Mouse (Mus musculus): ENCODE data around the gene Pcsk7.

DNA sequence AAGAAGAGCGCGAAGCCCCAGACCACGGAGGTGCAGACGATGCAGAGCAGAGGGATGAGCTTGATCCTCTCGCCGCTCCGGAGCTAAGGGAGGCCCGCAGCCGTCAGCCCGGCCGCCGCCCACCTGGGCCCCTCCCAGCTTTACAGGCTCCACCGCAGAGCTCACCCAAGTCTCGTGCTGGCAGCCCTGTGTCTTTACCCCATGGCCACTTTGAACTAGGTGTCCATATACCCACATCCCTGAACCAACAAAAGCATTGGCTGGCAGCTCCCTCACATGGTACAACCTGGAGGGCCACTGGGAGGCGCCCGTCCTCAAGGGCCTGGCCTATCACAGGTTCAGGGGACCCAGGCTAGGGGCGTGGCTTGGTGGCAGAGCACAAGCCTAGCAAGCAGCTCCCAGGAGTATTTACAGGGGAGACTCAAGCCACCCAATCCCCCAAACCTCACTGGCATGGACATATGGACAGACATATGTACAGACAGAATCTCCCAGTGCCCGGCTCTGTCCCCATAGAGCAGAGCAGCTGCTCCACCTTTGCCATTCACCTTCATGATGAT lies 35.1 kb downstream of the Pcsk7 start:
- TF ChIP-seq CTCF (conservative IDR thresholded peaks at IDR 0.05; ENCODE audit: insufficient read depth, insufficient read length, low read depth, low read length) (no peak), POLR2A (IDR thresholded peaks at IDR 0.05; ENCODE audit: low read depth, low read length) (no peak)

Measured in kidney, adult 2 months (tissue).